ENCODE assay signal across 8 mouse cellular contexts in genomic region chr19:53039090-53039489, GRCm38 (mm10). TPM values are rescaled to one million over a fixed set of nuclear protein-coding genes. Genes with fewer than 3 reads are reported as not detected.
A peak's percentile ranks its signal among the peaks of the same experiment; 100 is the strongest.
DNase-seq lines count a peak whose midpoint lies in the region; ATAC-seq lines count a peak whose summit lies in the region.

No protein-coding gene starts in this region.

- H3K4me2 ChIP-seq in embryonic facial prominence, embryonic 11.5 days (ENCODE audit: low read depth, low read length), result peak overlapping the region; percentile 60
- peak overlapping the region; percentile 72 for H3K4me2 ChIP-seq in midbrain, embryonic 11.5 days

- H3K4me1 ChIP-seq in embryonic facial prominence, embryonic 11.5 days (ENCODE audit: control insufficient read depth, insufficient read depth, low read length), result no peaks in the 10 kb centered on the region
- peaks cover 7% of the 10 kb centered on the region for H3K4me1 ChIP-seq in midbrain, embryonic 11.5 days (ENCODE audit: control insufficient read depth, insufficient read depth, low read length)

- H3K36me3 ChIP-seq in embryonic facial prominence, embryonic 11.5 days (replicated peaks; ENCODE audit: control insufficient read depth, insufficient read depth, low read depth, low read length), result no peaks in the 10 kb centered on the region
- H3K36me3 ChIP-seq in midbrain, embryonic 11.5 days (ENCODE audit: control insufficient read depth, insufficient read depth, low read length), result no peaks in the 10 kb centered on the region

- 36% methylated on average over 11 of the region's 11 CpGs for WGBS in embryonic facial prominence, embryonic 11.5 days
- WGBS in midbrain, embryonic 11.5 days, result 34% methylated on average over 11 of the region's 11 CpGs

- H3K4me3 ChIP-seq in embryonic facial prominence, embryonic 11.5 days (ENCODE audit: low read depth, low read length), result peak overlapping the region; percentile 95
- H3K4me3 ChIP-seq in midbrain, embryonic 11.5 days (ENCODE audit: low read depth, low read length), result peak overlapping the region; percentile 90

- intact Hi-C loops in heart, postnatal 25 days (cut with DNase I), result loop anchor here (5.0 kb wide), 1 partner anchor 273 kb away; the partner anchor contains the start of gene Mxi1

- no peak overlapping the region for H3K27ac ChIP-seq in embryonic facial prominence, embryonic 11.5 days (replicated peaks; ENCODE audit: low read depth, low read length)
- H3K27ac ChIP-seq in midbrain, embryonic 11.5 days (ENCODE audit: low read depth, low read length), result no peak overlapping the region

- peak; percentile 24 for ATAC-seq in CD4-positive, CD25-positive, alpha-beta regulatory T cell, adult 4 months
- ATAC-seq in embryonic facial prominence, embryonic 11.5 days (replicated peaks; ENCODE audit: insufficient number of reproducible peaks, low FRiP score, low TSS enrichment, low read depth), result 0 out of 2 replicates have a peak, but pooled peaks have one; percentile 3
- peak; percentile 22 for ATAC-seq in inflammation-experienced regulatory T-cells, adult 6 months
- ATAC-seq in midbrain, embryonic 11.5 days (ENCODE audit: low FRiP score), result peak; percentile 34
- ATAC-seq in erythroid progenitor cell, adult 5-6 weeks (replicated peaks; ENCODE audit: low FRiP score, poor library complexity, severe bottlenecking), result no peak

- DNase-seq in heart, adult 11 months, result peak; percentile 96
- DNase-seq in heart, postnatal 25 days (ENCODE audit: low spot score), result no peak
- no peak for DNase-seq in embryonic facial prominence, embryonic 11.5 days (ENCODE audit: low spot score)
- no peak for DNase-seq in midbrain, embryonic 11.5 days (ENCODE audit: low spot score, missing footprints)
- DNase-seq in urinary bladder, adult 2 months (ENCODE audit: low spot score), result no peak

- H3K27me3 ChIP-seq in embryonic facial prominence, embryonic 11.5 days (ENCODE audit: control insufficient read depth, insufficient read depth, low read length), result no peaks in the 10 kb centered on the region
- no peaks in the 10 kb centered on the region for H3K27me3 ChIP-seq in midbrain, embryonic 11.5 days (ENCODE audit: control insufficient read depth, insufficient read depth, low read length)

- peak overlapping the region; percentile 28 for H3K9ac ChIP-seq in embryonic facial prominence, embryonic 11.5 days (replicated peaks; ENCODE audit: low read length)
- peak overlapping the region; percentile 42; the same call in 1 of the 2 replicates for H3K9ac ChIP-seq in midbrain, embryonic 11.5 days (ENCODE audit: low read length)

- H3K9me3 ChIP-seq in embryonic facial prominence, embryonic 11.5 days (replicated peaks; ENCODE audit: control insufficient read depth, low read length), result no peaks in the 10 kb centered on the region
- H3K9me3 ChIP-seq in midbrain, embryonic 11.5 days (ENCODE audit: control insufficient read depth, low read length), result no peaks in the 10 kb centered on the region

RNA-seq across cellular contexts. Expression of gene Xpnpep1, which starts 0.9 kb away (rescaled TPM):
- total RNA-seq in heart, postnatal 25 days (2021), result 10 to 100 TPM; 80.0 to 90.6 TPM
- polyA plus RNA-seq in CD4-positive, CD25-positive, alpha-beta regulatory T cell, adult 4 months (2017; shearing (Covaris generic)), result 10 to 100 TPM; 51.1 to 85.0 TPM
- polyA plus RNA-seq in embryonic facial prominence, embryonic 11.5 days (2014; fragmentation: Nextera tagmentation; extraction: Ambion mirVana), result 177 and 184 TPM in 2 replicates
- polyA plus RNA-seq in inflammation-experienced regulatory T-cells, adult 6 months (2017; shearing (Covaris generic)), result 10 to 100 TPM; 53.6 to 68.4 (median 60.5) TPM
- 148 and 150 TPM in 2 replicates for polyA plus RNA-seq in midbrain, embryonic 11.5 days (2014; fragmentation: Nextera tagmentation; extraction: Ambion mirVana)
- 58.0 and 68.6 TPM in 2 replicates for polyA plus RNA-seq in urinary bladder, adult 2 months (2012; rRNA removed)
- 36.4 and 45.7 TPM in 2 replicates for total RNA-seq in erythroid progenitor cell, adult 5-6 weeks (2015; ENCODE audit: low replicate concordance)
- total RNA-seq in erythroid progenitor cell, adult 5-6 weeks (2017; ENCODE audit: low replicate concordance), result 27.3 and 49.2 TPM in 2 replicates
